Mouse (Mus musculus): ENCODE measurements around the gene Rbfox1. TPM values are rescaled to one million over a fixed set of nuclear protein-coding genes. Genes with fewer than 3 reads are reported as not detected.
A peak's percentile ranks its signal among the peaks of the same experiment; 100 is the strongest.

The Rbfox1 gene
- polyA plus RNA-seq, 1 experiment from 2014 or later, result 52.1 TPM

GRCm38 (mm10) chr16:7047421-7047820, 1162.3 kb downstream of the Rbfox1 start:
- no peak overlapping the region for H3K9ac ChIP-seq
- H3K36me3 ChIP-seq (ENCODE audit: poor library complexity, severe bottlenecking), result no peaks in the 10 kb centered on the region
- H3K9me3 ChIP-seq (replicated peaks), result no peaks in the 10 kb centered on the region
- H3K4me2 ChIP-seq, result no peak overlapping the region
- no peak overlapping the region for H3K4me3 ChIP-seq
- no peak overlapping the region for H3K27ac ChIP-seq
- ATAC-seq, result no peak
- peaks cover 33% of the 10 kb centered on the region for H3K27me3 ChIP-seq
- WGBS, result 77% methylated on average over 2 of the region's 2 CpGs
- peaks cover 38% of the 10 kb centered on the region for H3K4me1 ChIP-seq

GRCm38 (mm10) chr16:7049162-7049971, 1164.2 kb downstream of the Rbfox1 start:
- Histone ChIP-seq H3K27ac (no peak overlapping the region), H3K27me3 (peaks cover 26% of the 10 kb centered on the region), H3K9me3 (replicated peaks) (no peaks in the 10 kb centered on the region)

DNA sequence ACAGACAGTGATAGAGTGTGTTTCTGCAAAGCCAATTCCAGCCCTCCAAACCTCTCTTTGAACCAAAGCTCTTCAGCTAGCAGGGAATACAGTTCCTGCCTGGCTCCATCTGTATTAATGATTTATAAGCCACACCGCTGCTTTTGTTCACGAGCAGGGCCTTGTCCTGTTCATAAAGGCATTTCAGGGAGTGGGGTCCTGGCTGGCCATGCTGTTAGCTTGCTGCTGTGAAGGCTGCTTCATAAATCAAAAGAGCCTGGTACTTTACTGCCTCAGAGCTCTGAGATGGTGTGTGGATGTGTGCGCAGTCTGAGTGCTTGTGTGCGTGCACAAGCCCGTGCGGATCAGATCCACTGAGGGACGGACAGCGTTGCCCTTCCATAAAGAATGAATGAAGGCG, 1165.8 kb downstream of the Rbfox1 start:
- Histone ChIP-seq H3K27ac (no peak overlapping the region), H3K4me2 (no peak overlapping the region), H3K9me3 (replicated peaks) (no peaks in the 10 kb centered on the region), H3K9ac (no peak overlapping the region), H3K27me3 (peaks cover 26% of the 10 kb centered on the region), H3K4me1 (peaks cover 36% of the 10 kb centered on the region), H3K4me3 (no peak overlapping the region), H3K36me3 (ENCODE audit: poor library complexity, severe bottlenecking) (no peaks in the 10 kb centered on the region)
- WGBS, result 72% methylated on average over 9 of the region's 9 CpGs
- no peak for ATAC-seq

More at GRCm38 (mm10) chr16:7049162-7049971, 1164.2 kb downstream of the Rbfox1 start:
- H3K36me3 ChIP-seq (ENCODE audit: poor library complexity, severe bottlenecking), result no peaks in the 10 kb centered on the region
- H3K9ac ChIP-seq, result peak overlapping the region; percentile 23; the same call in 1 of the 2 replicates
- peaks cover 45% of the 10 kb centered on the region for H3K4me1 ChIP-seq
- ATAC-seq, result peak; percentile 67
- H3K4me3 ChIP-seq, result peak overlapping the region; percentile 19; the same call in 1 of the 2 replicates
- H3K4me2 ChIP-seq, result peak overlapping the region; percentile 51
- WGBS, result 4% methylated on average over 18 of the region's 18 CpGs

- no peak for ATAC-seq
- H3K4me3 ChIP-seq, result no peak overlapping the region
- peak overlapping the region; percentile 37; the same call in 1 of the 2 replicates for H3K4me2 ChIP-seq
- 50% methylated on average over 9 of the region's 9 CpGs for WGBS
- peaks cover 26% of the 10 kb centered on the region for H3K27me3 ChIP-seq
- H3K9me3 ChIP-seq (replicated peaks), result no peaks in the 10 kb centered on the region
- peaks cover 36% of the 10 kb centered on the region for H3K4me1 ChIP-seq
- no peaks in the 10 kb centered on the region for H3K36me3 ChIP-seq (ENCODE audit: poor library complexity, severe bottlenecking)
- H3K27ac ChIP-seq, result no peak overlapping the region
- no peak overlapping the region; the same call in 1 of the 2 replicates for H3K9ac ChIP-seq
Measured at GRCm38 (mm10) chr16:7051991-7052390, 1166.8 kb downstream of the Rbfox1 start.

GRCm38 (mm10) chr16:7052408-7052807, 1167.3 kb downstream of the Rbfox1 start:
- H3K9me3 ChIP-seq (replicated peaks), result no peaks in the 10 kb centered on the region
- no peak overlapping the region; the same call in 1 of the 2 replicates for H3K9ac ChIP-seq
- no peak overlapping the region for H3K27ac ChIP-seq
- ATAC-seq, result peak; percentile 63
- no peaks in the 10 kb centered on the region for H3K36me3 ChIP-seq (ENCODE audit: poor library complexity, severe bottlenecking)
- peaks cover 36% of the 10 kb centered on the region for H3K4me1 ChIP-seq
- H3K4me2 ChIP-seq, result peak overlapping the region; percentile 37; the same call in 1 of the 2 replicates
- H3K4me3 ChIP-seq, result no peak overlapping the region
- H3K27me3 ChIP-seq, result peaks cover 25% of the 10 kb centered on the region
- 4% methylated on average over 9 of the region's 9 CpGs for WGBS

DNA sequence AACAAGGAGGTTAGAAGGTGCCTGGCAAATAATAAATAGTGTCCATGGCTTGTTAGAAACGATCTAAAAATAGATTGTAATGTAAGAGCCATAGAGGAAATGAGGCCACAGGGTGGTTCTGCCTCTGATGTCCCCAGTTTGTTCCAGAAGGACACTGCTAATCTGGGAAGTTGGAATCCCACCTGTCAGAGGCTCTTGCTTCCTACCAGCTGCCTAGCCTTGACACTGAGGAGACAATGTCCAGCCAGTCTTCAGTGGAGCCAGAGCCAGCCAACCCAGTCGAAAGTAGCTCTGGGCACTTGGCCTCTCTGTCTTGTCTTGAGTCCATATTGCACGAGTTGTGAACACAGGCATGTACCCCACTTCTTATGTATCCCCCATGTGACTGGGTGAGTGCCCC, 1172.6 kb downstream of the Rbfox1 start:
- WGBS, result 88% methylated on average over 3 of the region's 3 CpGs
- no peaks in the 10 kb centered on the region for H3K27me3 ChIP-seq

GRCm38 (mm10) chr16:7058556-7058955, 1173.4 kb downstream of the Rbfox1 start:
- Histone ChIP-seq H3K27ac (no peak overlapping the region), H3K4me3 (no peak overlapping the region), H3K27me3 (no peaks in the 10 kb centered on the region), H3K36me3 (ENCODE audit: poor library complexity, severe bottlenecking) (no peaks in the 10 kb centered on the region), H3K9me3 (replicated peaks) (no peaks in the 10 kb centered on the region), H3K4me2 (no peak overlapping the region), H3K4me1 (no peaks in the 10 kb centered on the region), H3K9ac (no peak overlapping the region)
- ATAC-seq, result no peak
- WGBS, result 72% methylated on average over 1 of the region's 1 CpGs

More for the DNA sequence above, 1172.6 kb downstream of the Rbfox1 start:
- H3K36me3 ChIP-seq (ENCODE audit: poor library complexity, severe bottlenecking), result no peaks in the 10 kb centered on the region
- ATAC-seq, result no peak
- no peak overlapping the region for H3K4me2 ChIP-seq
- no peak overlapping the region for H3K27ac ChIP-seq
- H3K4me3 ChIP-seq, result no peak overlapping the region
- peaks cover 4% of the 10 kb centered on the region for H3K4me1 ChIP-seq
- H3K9me3 ChIP-seq (replicated peaks), result no peaks in the 10 kb centered on the region
- no peak overlapping the region for H3K9ac ChIP-seq

DNA sequence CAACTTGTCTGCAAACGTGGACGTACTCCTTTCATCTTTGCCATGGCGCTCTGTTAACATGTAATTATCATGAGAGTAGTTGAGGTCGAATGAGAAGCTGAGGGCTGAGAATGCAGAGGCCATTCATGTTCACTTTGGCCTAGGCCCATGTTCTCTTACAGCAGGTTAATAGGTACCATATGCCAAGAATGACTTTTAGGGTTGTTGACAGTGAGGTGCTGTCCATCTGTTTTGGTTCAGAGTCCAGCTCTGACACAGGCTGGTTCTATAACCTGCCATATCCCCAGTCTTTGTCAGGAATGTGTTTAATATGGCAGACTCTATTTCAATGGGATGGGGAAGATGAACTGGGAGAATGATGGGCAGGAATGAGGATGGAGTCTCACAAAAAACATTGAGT, 1174.4 kb downstream of the Rbfox1 start:
- H3K4me3 ChIP-seq, result no peak overlapping the region
- 85% methylated on average over 4 of the region's 4 CpGs for WGBS
- no peaks in the 10 kb centered on the region for H3K9me3 ChIP-seq (replicated peaks)
- no peaks in the 10 kb centered on the region for H3K27me3 ChIP-seq
- no peaks in the 10 kb centered on the region for H3K4me1 ChIP-seq
- H3K36me3 ChIP-seq (ENCODE audit: poor library complexity, severe bottlenecking), result no peaks in the 10 kb centered on the region
- H3K27ac ChIP-seq, result no peak overlapping the region
- H3K4me2 ChIP-seq, result no peak overlapping the region
- no peak for ATAC-seq
- no peak overlapping the region for H3K9ac ChIP-seq

GRCm38 (mm10) chr16:7060864-7061263, 1175.7 kb downstream of the Rbfox1 start:
- Histone ChIP-seq H3K36me3 (ENCODE audit: poor library complexity, severe bottlenecking) (no peaks in the 10 kb centered on the region), H3K4me1 (no peaks in the 10 kb centered on the region), H3K9ac (no peak overlapping the region), H3K9me3 (replicated peaks) (no peaks in the 10 kb centered on the region), H3K4me2 (no peak overlapping the region), H3K4me3 (no peak overlapping the region), H3K27ac (no peak overlapping the region), H3K27me3 (no peaks in the 10 kb centered on the region)
- 37% methylated on average over 3 of the region's 3 CpGs for WGBS
- ATAC-seq, result no peak

DNA sequence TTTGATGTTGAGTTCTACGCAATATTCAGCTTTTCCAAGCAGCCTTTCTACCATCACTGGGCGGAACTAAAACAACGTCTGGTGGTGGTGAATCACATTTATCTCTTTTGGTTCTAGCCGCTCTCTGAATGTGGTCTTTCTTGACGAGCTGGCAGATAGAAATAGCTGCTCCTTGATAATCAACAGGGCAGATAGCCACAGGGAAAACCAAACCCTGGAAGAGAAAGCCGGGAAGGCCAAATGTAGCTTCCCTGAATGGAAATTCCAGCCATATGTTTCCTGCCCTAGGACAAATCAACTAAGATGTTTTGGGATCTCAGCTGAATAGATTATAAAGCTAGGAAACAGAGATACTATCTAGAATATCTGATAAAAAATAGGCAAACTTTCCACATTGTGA, 1177.4 kb downstream of the Rbfox1 start:
- ATAC-seq, result no peak

GRCm38 (mm10) chr16:7067109-7067508, 1182.0 kb downstream of the Rbfox1 start:
- no peak for ATAC-seq
- no peaks in the 10 kb centered on the region for H3K27me3 ChIP-seq
- H3K4me2 ChIP-seq, result no peak overlapping the region
- H3K9ac ChIP-seq, result no peak overlapping the region
- peaks cover 17% of the 10 kb centered on the region for H3K4me1 ChIP-seq
- WGBS, result 85% methylated on average over 8 of the region's 8 CpGs
- no peaks in the 10 kb centered on the region for H3K36me3 ChIP-seq (ENCODE audit: poor library complexity, severe bottlenecking)
- H3K4me3 ChIP-seq, result no peak overlapping the region
- H3K9me3 ChIP-seq (replicated peaks), result no peaks in the 10 kb centered on the region
- H3K27ac ChIP-seq, result no peak overlapping the region

More for the DNA sequence above, 1177.4 kb downstream of the Rbfox1 start:
- Histone ChIP-seq H3K4me3 (no peak overlapping the region), H3K27me3 (no peaks in the 10 kb centered on the region), H3K4me1 (no peaks in the 10 kb centered on the region), H3K27ac (no peak overlapping the region), H3K9me3 (replicated peaks) (no peaks in the 10 kb centered on the region), H3K36me3 (ENCODE audit: poor library complexity, severe bottlenecking) (no peaks in the 10 kb centered on the region), H3K9ac (no peak overlapping the region), H3K4me2 (no peak overlapping the region)
- 93% methylated on average over 6 of the region's 6 CpGs for WGBS

- Histone ChIP-seq H3K4me1 (peaks cover 17% of the 10 kb centered on the region), H3K9me3 (replicated peaks) (no peaks in the 10 kb centered on the region), H3K4me2 (no peak overlapping the region), H3K27me3 (no peaks in the 10 kb centered on the region), H3K9ac (no peak overlapping the region), H3K27ac (no peak overlapping the region), H3K4me3 (no peak overlapping the region), H3K36me3 (ENCODE audit: poor library complexity, severe bottlenecking) (no peaks in the 10 kb centered on the region)
- no peak for ATAC-seq
- WGBS, result 48% methylated on average over 8 of the region's 8 CpGs
Measured at GRCm38 (mm10) chr16:7069599-7069998, 1184.4 kb downstream of the Rbfox1 start.

All from forebrain, embryonic 13.5 days (tissue).